Mouse (Mus musculus): ENCODE measurements around the gene Cyp2w1. TPM values are rescaled to one million over a fixed set of nuclear protein-coding genes. Genes with fewer than 3 reads are reported as not detected.

Cyp2w1 gene
- polyA plus RNA-seq, 1 experiment from 2014 or later: not detected

DNA sequence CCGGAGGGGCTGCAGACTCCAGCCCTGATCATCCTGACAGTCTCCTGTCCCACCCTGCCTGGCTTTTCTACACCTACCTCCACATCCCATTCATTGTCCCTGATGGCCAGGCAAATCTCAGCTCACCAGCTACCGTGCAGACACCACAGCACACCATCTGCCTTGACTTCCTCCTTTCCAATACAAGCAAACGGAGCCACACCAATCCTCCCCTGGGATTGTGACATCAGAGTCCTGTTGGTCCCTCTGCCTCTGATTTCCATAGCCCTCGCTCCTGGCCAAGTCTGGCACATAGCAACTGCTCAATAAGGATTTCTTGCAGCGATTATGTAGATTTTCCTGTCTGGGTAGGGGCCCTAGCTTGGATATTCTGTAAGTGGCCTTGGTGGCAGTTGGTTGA, 1.3 kb upstream of the Cyp2w1 start, which contains the start of gene Cox19:
TSS of gene Cox19 (minus strand) at position 285 of the 400 bp plus-strand sequence.
- Histone ChIP-seq H3K9me3 (ENCODE audit: control insufficient read depth, low read length) (no peaks in the 10 kb centered on the region), H3K27ac (replicated peaks; ENCODE audit: low read depth, low read length) (no peak within 1 kb of the TSS), H3K27me3 (ENCODE audit: control insufficient read depth, insufficient read depth, low read length) (no peaks in the 10 kb centered on the region), H3K4me3 (replicated peaks; ENCODE audit: low read depth, low read length) (no peak within 1 kb of the TSS), H3K4me2 (ENCODE audit: low read length) (no peak within 1 kb of the TSS), H3K9ac (replicated peaks; ENCODE audit: low read length) (no peak within 1 kb of the TSS; the same call in 1 of the 2 replicates), H3K36me3 (ENCODE audit: control insufficient read depth, insufficient read depth, low read length) (no peaks in the 10 kb centered on the region), H3K4me1 (ENCODE audit: control insufficient read depth, insufficient read depth, low read length) (no peaks in the 10 kb centered on the region)
- DNase-seq (no peak), ATAC-seq (ENCODE audit: low FRiP score, low TSS enrichment) (no peak)
- WGBS: 50% methylated on average over 5 of the region's 5 CpGs

DNA sequence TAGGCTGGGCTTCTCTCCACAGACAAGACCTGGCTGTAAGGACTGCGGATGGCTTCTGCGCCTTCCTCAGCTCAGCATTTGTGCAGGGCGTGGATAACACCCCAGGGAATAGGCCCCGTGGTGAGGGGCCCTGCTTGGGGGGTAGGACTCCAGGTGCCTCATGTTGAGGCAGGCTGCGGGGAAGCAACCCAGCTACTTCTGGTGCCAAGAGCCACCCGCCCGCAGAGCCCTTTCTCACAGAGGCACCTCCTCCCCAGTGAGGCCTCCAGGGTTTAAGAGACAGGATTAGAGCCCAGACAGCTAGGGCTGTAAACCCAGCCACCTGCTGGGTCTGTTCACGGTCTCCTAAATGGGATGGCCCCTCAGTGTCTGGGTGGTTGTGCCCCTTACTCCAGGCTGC, 789 bp upstream of the Cyp2w1 start:
- H3K27me3 ChIP-seq (ENCODE audit: control insufficient read depth, insufficient read depth, low read length): no peaks in the 10 kb centered on the region
- H3K4me3 ChIP-seq (replicated peaks; ENCODE audit: low read depth, low read length): no peak overlapping the region
- 26% methylated on average over 8 of the region's 8 CpGs for WGBS
- H3K4me2 ChIP-seq (ENCODE audit: low read length): no peak overlapping the region
- no peak for ATAC-seq (ENCODE audit: low FRiP score, low TSS enrichment)
- H3K9ac ChIP-seq (replicated peaks; ENCODE audit: low read length): no peak overlapping the region; the same call in 1 of the 2 replicates
- DNase-seq: no peak
- no peak overlapping the region for H3K27ac ChIP-seq (replicated peaks; ENCODE audit: low read depth, low read length)
- no peaks in the 10 kb centered on the region for H3K9me3 ChIP-seq (ENCODE audit: control insufficient read depth, low read length)
- no peaks in the 10 kb centered on the region for H3K4me1 ChIP-seq (ENCODE audit: control insufficient read depth, insufficient read depth, low read length)
- no peaks in the 10 kb centered on the region for H3K36me3 ChIP-seq (ENCODE audit: control insufficient read depth, insufficient read depth, low read length)

DNA sequence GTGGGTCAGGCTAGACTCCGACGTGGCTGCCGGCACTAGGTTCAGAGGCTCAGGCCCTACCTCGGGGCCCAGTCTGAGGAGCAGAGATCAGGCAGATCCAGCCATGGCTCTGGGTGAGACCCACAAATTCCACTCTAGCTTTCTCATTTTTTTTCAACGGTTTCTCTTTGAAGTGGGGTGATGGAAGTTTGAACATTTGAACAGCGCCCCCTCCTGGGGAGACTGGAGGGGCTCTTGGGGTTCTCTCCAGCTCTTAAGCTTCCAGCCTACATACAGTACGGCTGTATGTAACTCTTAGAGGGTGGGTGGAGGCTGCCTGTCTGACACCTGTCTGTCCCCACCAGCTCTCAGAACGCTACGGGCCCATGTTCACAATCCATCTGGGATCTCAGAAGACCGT, 1.1 kb downstream of the Cyp2w1 start:
- Histone ChIP-seq H3K27ac (replicated peaks; ENCODE audit: low read depth, low read length) (no peak overlapping the region), H3K4me1 (ENCODE audit: control insufficient read depth, insufficient read depth, low read length) (no peaks in the 10 kb centered on the region), H3K4me2 (ENCODE audit: low read length) (no peak overlapping the region), H3K4me3 (replicated peaks; ENCODE audit: low read depth, low read length) (no peak overlapping the region), H3K27me3 (ENCODE audit: control insufficient read depth, insufficient read depth, low read length) (no peaks in the 10 kb centered on the region), H3K9ac (replicated peaks; ENCODE audit: low read length) (no peak overlapping the region), H3K36me3 (ENCODE audit: control insufficient read depth, insufficient read depth, low read length) (no peaks in the 10 kb centered on the region), H3K9me3 (ENCODE audit: control insufficient read depth, low read length) (no peaks in the 10 kb centered on the region)
- 66% methylated on average over 10 of the region's 10 CpGs for WGBS
- DNase-seq: no peak
- ATAC-seq (ENCODE audit: low FRiP score, low TSS enrichment): no peak

DNA sequence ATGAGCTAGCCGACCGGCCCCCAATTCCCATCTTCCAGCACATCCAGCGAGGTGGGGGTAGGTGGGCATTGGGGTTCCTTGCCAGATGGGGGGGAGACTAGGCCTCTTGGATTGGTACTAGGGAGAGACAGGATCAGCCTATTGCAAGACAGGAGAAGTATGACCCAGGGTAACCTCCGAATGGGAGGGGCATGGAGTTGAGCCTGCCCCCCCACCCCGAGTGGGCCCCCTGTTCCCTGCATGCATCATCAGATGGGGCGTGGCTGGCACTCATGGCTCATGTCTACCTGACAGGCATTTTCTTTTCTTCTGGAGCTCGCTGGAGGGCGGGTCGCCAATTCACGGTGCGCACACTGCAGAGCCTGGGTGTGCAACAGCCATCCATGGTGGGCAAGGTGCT, 1.5 kb downstream of the Cyp2w1 start:
- H3K36me3 ChIP-seq (ENCODE audit: control insufficient read depth, insufficient read depth, low read length): no peaks in the 10 kb centered on the region
- no peaks in the 10 kb centered on the region for H3K27me3 ChIP-seq (ENCODE audit: control insufficient read depth, insufficient read depth, low read length)
- H3K9ac ChIP-seq (replicated peaks; ENCODE audit: low read length): no peak overlapping the region
- DNase-seq (no peak), ATAC-seq (ENCODE audit: low FRiP score, low TSS enrichment) (no peak)
- no peak overlapping the region for H3K27ac ChIP-seq (replicated peaks; ENCODE audit: low read depth, low read length)
- no peak overlapping the region for H3K4me2 ChIP-seq (ENCODE audit: low read length)
- no peak overlapping the region for H3K4me3 ChIP-seq (replicated peaks; ENCODE audit: low read depth, low read length)
- H3K4me1 ChIP-seq (ENCODE audit: control insufficient read depth, insufficient read depth, low read length): no peaks in the 10 kb centered on the region
- WGBS: 85% methylated on average over 11 of the region's 11 CpGs
- H3K9me3 ChIP-seq (ENCODE audit: control insufficient read depth, low read length): no peaks in the 10 kb centered on the region

DNA sequence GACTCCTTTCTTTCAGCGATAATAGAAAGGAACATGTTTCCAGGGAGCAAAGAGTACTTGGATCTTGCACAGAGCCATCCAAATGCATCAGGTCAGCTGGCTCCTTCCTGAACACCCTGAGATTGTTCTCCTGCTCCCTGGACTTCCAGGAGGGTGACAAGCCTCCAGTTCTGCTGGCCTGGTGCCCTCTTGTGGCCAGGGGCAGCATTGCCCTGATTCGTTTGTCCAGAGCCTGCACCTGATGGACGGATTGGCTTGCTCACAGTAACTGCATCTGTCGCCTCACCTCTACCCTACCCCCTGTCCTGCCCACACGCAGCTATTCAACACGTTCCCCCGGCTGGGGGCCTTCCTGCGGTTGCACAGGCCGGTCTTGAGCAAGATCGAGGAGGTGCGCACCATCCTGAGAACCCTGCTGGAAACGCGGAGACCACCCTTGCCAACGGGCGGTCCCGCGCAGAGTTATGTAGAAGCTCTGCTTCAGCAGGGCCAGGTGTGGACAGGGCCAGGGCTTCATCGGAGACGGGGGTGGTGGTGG, 2.9 kb downstream of the Cyp2w1 start:
- 36% methylated on average over 19 of the region's 19 CpGs for WGBS
- DNase-seq (peak; percentile 80), ATAC-seq (ENCODE audit: low FRiP score, low TSS enrichment) (no peak)
- H3K9me3 ChIP-seq (ENCODE audit: control insufficient read depth, low read length): no peaks in the 10 kb centered on the region
- H3K4me1 ChIP-seq (ENCODE audit: control insufficient read depth, insufficient read depth, low read length): no peaks in the 10 kb centered on the region
- no peak overlapping the region for H3K9ac ChIP-seq (replicated peaks; ENCODE audit: low read length)
- no peaks in the 10 kb centered on the region for H3K27me3 ChIP-seq (ENCODE audit: control insufficient read depth, insufficient read depth, low read length)
- no peaks in the 10 kb centered on the region for H3K36me3 ChIP-seq (ENCODE audit: control insufficient read depth, insufficient read depth, low read length)
- no peak overlapping the region for H3K4me3 ChIP-seq (replicated peaks; ENCODE audit: low read depth, low read length)
- H3K27ac ChIP-seq (replicated peaks; ENCODE audit: low read depth, low read length): no peak overlapping the region
- H3K4me2 ChIP-seq (ENCODE audit: low read length): no peak overlapping the region

DNA sequence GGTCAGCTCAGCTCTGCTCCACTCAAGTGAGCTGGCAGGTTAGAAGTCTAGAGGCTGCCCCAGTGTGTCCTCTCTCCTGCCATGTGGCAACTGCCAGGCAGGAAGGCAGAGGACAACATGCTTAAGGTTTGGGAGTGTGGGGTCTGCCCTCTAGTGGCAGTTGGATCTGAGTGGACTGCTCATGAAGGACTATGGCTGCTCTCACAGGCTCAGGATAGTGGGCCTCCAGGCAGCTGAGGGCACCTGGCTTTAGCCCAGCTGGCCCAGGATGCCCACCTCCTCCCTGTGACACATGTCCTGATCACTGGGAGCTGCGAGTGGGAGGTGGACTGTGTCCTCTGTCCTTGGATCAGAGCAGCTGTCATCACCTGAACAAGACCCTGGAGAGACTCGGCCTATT, 6.2 kb downstream of the Cyp2w1 start:
- no peak overlapping the region for H3K9ac ChIP-seq (replicated peaks; ENCODE audit: low read length)
- H3K9me3 ChIP-seq (ENCODE audit: control insufficient read depth, low read length): no peaks in the 10 kb centered on the region
- H3K36me3 ChIP-seq (ENCODE audit: control insufficient read depth, insufficient read depth, low read length): peaks cover 3% of the 10 kb centered on the region; the same call in 1 of the 2 replicates
- WGBS: 89% methylated on average over 2 of the region's 2 CpGs
- no peak overlapping the region for H3K27ac ChIP-seq (replicated peaks; ENCODE audit: low read depth, low read length)
- ATAC-seq (ENCODE audit: low FRiP score, low TSS enrichment) (no peak), DNase-seq (peak; percentile 57)
- H3K4me2 ChIP-seq (ENCODE audit: low read length): no peak overlapping the region
- H3K4me3 ChIP-seq (replicated peaks; ENCODE audit: low read depth, low read length): no peak overlapping the region
- no peaks in the 10 kb centered on the region for H3K27me3 ChIP-seq (ENCODE audit: control insufficient read depth, insufficient read depth, low read length)
- H3K4me1 ChIP-seq (ENCODE audit: control insufficient read depth, insufficient read depth, low read length): no peaks in the 10 kb centered on the region

DNA sequence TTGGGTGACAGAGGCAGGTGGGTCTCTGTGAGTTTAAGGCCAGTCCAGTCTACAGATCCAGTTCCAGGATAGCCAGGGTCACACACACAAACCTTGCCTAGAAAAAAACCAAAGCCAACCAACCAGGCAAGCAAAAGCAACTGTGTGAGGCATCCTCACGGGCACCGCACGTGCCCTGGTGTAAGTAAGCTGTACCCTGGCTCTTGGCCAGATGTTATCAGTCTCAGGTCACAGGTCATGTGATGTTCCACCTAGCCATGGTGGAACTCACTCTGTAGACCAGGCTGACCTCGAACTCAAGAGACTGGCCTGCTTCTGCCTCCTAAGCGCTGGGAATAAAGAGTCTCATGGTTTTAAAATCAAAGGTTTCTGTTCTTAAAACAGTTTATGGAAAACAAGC, 6.8 kb downstream of the Cyp2w1 start:
- Histone ChIP-seq H3K4me2 (ENCODE audit: low read length) (no peak overlapping the region), H3K36me3 (ENCODE audit: control insufficient read depth, insufficient read depth, low read length) (peaks cover 3% of the 10 kb centered on the region; the same call in 1 of the 2 replicates), H3K9ac (replicated peaks; ENCODE audit: low read length) (no peak overlapping the region), H3K27me3 (ENCODE audit: control insufficient read depth, insufficient read depth, low read length) (no peaks in the 10 kb centered on the region), H3K4me3 (replicated peaks; ENCODE audit: low read depth, low read length) (no peak overlapping the region), H3K9me3 (ENCODE audit: control insufficient read depth, low read length) (no peaks in the 10 kb centered on the region), H3K4me1 (ENCODE audit: control insufficient read depth, insufficient read depth, low read length) (no peaks in the 10 kb centered on the region), H3K27ac (replicated peaks; ENCODE audit: low read depth, low read length) (no peak overlapping the region)
- ATAC-seq (ENCODE audit: low FRiP score, low TSS enrichment): no peak
- WGBS: 93% methylated on average over 5 of the region's 5 CpGs
- DNase-seq: no peak

- Histone ChIP-seq H3K4me3 (replicated peaks; ENCODE audit: low read depth, low read length) (no peak overlapping the region), H3K27ac (replicated peaks; ENCODE audit: low read depth, low read length) (no peak overlapping the region), H3K9me3 (ENCODE audit: control insufficient read depth, low read length) (no peaks in the 10 kb centered on the region), H3K4me2 (ENCODE audit: low read length) (no peak overlapping the region), H3K4me1 (ENCODE audit: control insufficient read depth, insufficient read depth, low read length) (no peaks in the 10 kb centered on the region), H3K9ac (replicated peaks; ENCODE audit: low read length) (no peak overlapping the region), H3K36me3 (ENCODE audit: control insufficient read depth, insufficient read depth, low read length) (peaks cover 3% of the 10 kb centered on the region; the same call in 1 of the 2 replicates), H3K27me3 (ENCODE audit: control insufficient read depth, insufficient read depth, low read length) (no peaks in the 10 kb centered on the region)
- 66% methylated on average over 7 of the region's 7 CpGs for WGBS
- ATAC-seq (ENCODE audit: low FRiP score, low TSS enrichment) (no peak), DNase-seq (no peak)
Observed at GRCm38 (mm10) chr5:139363858-139364257, 11.4 kb downstream of the Cyp2w1 start.

- no peak overlapping the region for H3K4me2 ChIP-seq (ENCODE audit: low read length)
- peak; percentile 63; the same call in 1 of the 2 replicates for ATAC-seq (ENCODE audit: low FRiP score, low TSS enrichment)
- peak; percentile 94 for DNase-seq
- H3K9ac ChIP-seq (replicated peaks; ENCODE audit: low read length): no peak overlapping the region
- WGBS: 41% methylated on average over 12 of the region's 12 CpGs
- H3K9me3 ChIP-seq (ENCODE audit: control insufficient read depth, low read length): no peaks in the 10 kb centered on the region
- no peak overlapping the region for H3K4me3 ChIP-seq (replicated peaks; ENCODE audit: low read depth, low read length)
- no peaks in the 10 kb centered on the region for H3K27me3 ChIP-seq (ENCODE audit: control insufficient read depth, insufficient read depth, low read length)
- peaks cover 3% of the 10 kb centered on the region; the same call in 1 of the 2 replicates for H3K36me3 ChIP-seq (ENCODE audit: control insufficient read depth, insufficient read depth, low read length)
- no peaks in the 10 kb centered on the region for H3K4me1 ChIP-seq (ENCODE audit: control insufficient read depth, insufficient read depth, low read length)
- no peak overlapping the region for H3K27ac ChIP-seq (replicated peaks; ENCODE audit: low read depth, low read length)
Observed at GRCm38 (mm10) chr5:139364260-139364910, 12.0 kb downstream of the Cyp2w1 start.

All from midbrain, embryonic 14.5 days (tissue).